38 mouse cellular contexts compared by ENCODE assay signal in the genomic region with DNA sequence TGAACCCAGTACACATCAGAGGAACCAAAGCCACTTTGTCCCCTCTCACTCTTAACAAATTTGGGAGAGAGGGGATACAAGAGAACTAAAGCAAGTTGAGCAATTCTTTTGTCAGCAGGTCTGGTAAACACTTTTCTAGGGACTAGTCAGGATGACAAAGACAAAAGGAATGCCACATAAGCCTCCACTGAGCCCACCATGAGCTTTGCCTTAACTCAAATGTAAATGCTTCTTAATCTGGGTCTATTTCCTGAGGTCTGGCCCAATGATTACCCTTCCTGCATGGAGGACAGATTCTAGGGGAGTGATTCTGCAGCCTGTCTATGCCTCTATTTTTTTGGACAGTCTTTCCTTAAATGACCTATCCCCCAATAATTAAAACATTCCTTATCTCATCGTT. TPM values are rescaled to one million over a fixed set of nuclear protein-coding genes. Genes with fewer than 3 reads are reported as not detected.
"Had no signal": no experiment of that assay in that cellular context is flagged by ENCODE, and none has a peak within 500 bp of the region (broad histone marks: within the 10 kb centered on the region; RNA-seq: fewer than 3 reads in every experiment).

No protein-coding gene starts in this region.

- DNase-seq: cerebellum, postnatal 10 days; cerebellum, postnatal 14 days; cerebellum, postnatal 25 days; cerebellum, postnatal 36 days; embryo, embryonic 11 days; forebrain, postnatal 0 days; gastrocnemius, adult 2 months; gastrocnemius, postnatal 10 days; gastrocnemius, postnatal 14 days; gastrocnemius, postnatal 25 days; gastrocnemius, postnatal 36 days; heart, adult 11 months; heart, adult 18-20 months; heart, adult 2 months had no signal

- H3K4me3 ChIP-seq: embryonic facial prominence, embryonic 10.5 days; embryonic facial prominence, embryonic 12.5 days; embryonic facial prominence, embryonic 13.5 days; embryonic facial prominence, embryonic 15.5 days; erythroblast, embryonic 14.5 days; forebrain, embryonic 10.5 days; forebrain, embryonic 12.5 days; forebrain, embryonic 13.5 days; forebrain, embryonic 15.5 days; gastrocnemius, adult 2 months; heart, adult 2 months; heart, embryonic 10.5 days had no signal

- H3K4me2 ChIP-seq: embryonic facial prominence, embryonic 12.5 days; embryonic facial prominence, embryonic 13.5 days; embryonic facial prominence, embryonic 15.5 days; forebrain, embryonic 12.5 days; forebrain, embryonic 13.5 days; forebrain, embryonic 15.5 days; heart, embryonic 11.5 days had no signal

- H3K27me3 ChIP-seq: embryonic facial prominence, embryonic 12.5 days; embryonic facial prominence, embryonic 13.5 days; embryonic facial prominence, embryonic 15.5 days; forebrain, embryonic 12.5 days; forebrain, embryonic 13.5 days; forebrain, embryonic 15.5 days had no signal

- H3K4me1 ChIP-seq: embryonic facial prominence, embryonic 10.5 days; embryonic facial prominence, embryonic 12.5 days; embryonic facial prominence, embryonic 13.5 days; embryonic facial prominence, embryonic 15.5 days; forebrain, embryonic 10.5 days; forebrain, embryonic 12.5 days; forebrain, embryonic 13.5 days; forebrain, embryonic 15.5 days; heart, embryonic 10.5 days had no signal

- H3K9ac ChIP-seq: embryonic facial prominence, embryonic 12.5 days; embryonic facial prominence, embryonic 13.5 days; embryonic facial prominence, embryonic 15.5 days; forebrain, embryonic 12.5 days; forebrain, embryonic 13.5 days; forebrain, embryonic 15.5 days; forebrain, postnatal 0 days had no signal

- ATAC-seq: forebrain, embryonic 13.5 days; forebrain, embryonic 15.5 days; forebrain, embryonic 16.5 days; forebrain, postnatal 0 days had no signal

- H3K27ac ChIP-seq: embryonic facial prominence, embryonic 10.5 days; embryonic facial prominence, embryonic 12.5 days; embryonic facial prominence, embryonic 13.5 days; embryonic facial prominence, embryonic 15.5 days; forebrain, embryonic 10.5 days; forebrain, embryonic 12.5 days; forebrain, embryonic 13.5 days; forebrain, embryonic 15.5 days; gastrocnemius, adult 2 months; heart, adult 2 months; heart, embryonic 10.5 days had no signal

- H3K36me3 ChIP-seq: embryonic facial prominence, embryonic 10.5 days; embryonic facial prominence, embryonic 12.5 days; embryonic facial prominence, embryonic 13.5 days; embryonic facial prominence, embryonic 15.5 days; forebrain, embryonic 10.5 days; forebrain, embryonic 12.5 days; forebrain, embryonic 15.5 days; heart, embryonic 10.5 days had no signal

- H3K9me3 ChIP-seq: embryonic facial prominence, embryonic 10.5 days; embryonic facial prominence, embryonic 12.5 days; forebrain, embryonic 12.5 days; forebrain, embryonic 15.5 days; heart, embryonic 10.5 days had no signal

RNA-seq across cellular contexts. Expression of a gene that starts 14.5 kb away (rescaled TPM):
- total RNA-seq: common myeloid progenitor, adult 5-6 weeks; forebrain, postnatal 0 days; gastrocnemius, adult 18-20 months; gastrocnemius, adult 2 months; gastrocnemius, adult 8-10 months; gastrocnemius, postnatal 10 days; gastrocnemius, postnatal 14 days; gastrocnemius, postnatal 25 days; gastrocnemius, postnatal 36 days; gastrocnemius, postnatal 4 days; granulocyte monocyte progenitor cell, adult 5-6 weeks; heart, adult 18-20 months; heart, adult 2 months; heart, adult 8-10 months had no signal
- polyA plus RNA-seq: cortical plate, adult 2 months; embryonic facial prominence, embryonic 10.5 days; embryonic facial prominence, embryonic 11.5 days; embryonic facial prominence, embryonic 12.5 days; embryonic facial prominence, embryonic 13.5 days; embryonic facial prominence, embryonic 14.5 days; embryonic facial prominence, embryonic 15.5 days; erythroblast, embryonic 14.5 days; forebrain, embryonic 10.5 days; forebrain, embryonic 11.5 days; forebrain, embryonic 12.5 days; forebrain, embryonic 13.5 days; forebrain, embryonic 15.5 days; forebrain, embryonic 16.5 days; forebrain, postnatal 0 days; frontal cortex, adult 2 months; gonadal fat pad, adult 2 months; heart, adult 2 months; heart, embryonic 10.5 days; heart, embryonic 11.5 days had no signal

RNA-seq across cellular contexts. Expression of a gene that starts 19.5 kb away (rescaled TPM):
- total RNA-seq: common myeloid progenitor, adult 5-6 weeks; gastrocnemius, adult 18-20 months; gastrocnemius, adult 2 months; gastrocnemius, adult 8-10 months; gastrocnemius, postnatal 10 days; gastrocnemius, postnatal 14 days; gastrocnemius, postnatal 25 days; gastrocnemius, postnatal 36 days; gastrocnemius, postnatal 4 days; granulocyte monocyte progenitor cell, adult 5-6 weeks; heart, adult 18-20 months; heart, adult 2 months; heart, adult 8-10 months had no signal
- polyA plus RNA-seq: cortical plate, adult 2 months; embryonic facial prominence, embryonic 10.5 days; embryonic facial prominence, embryonic 11.5 days; embryonic facial prominence, embryonic 12.5 days; embryonic facial prominence, embryonic 13.5 days; embryonic facial prominence, embryonic 14.5 days; embryonic facial prominence, embryonic 15.5 days; erythroblast, embryonic 14.5 days; forebrain, embryonic 10.5 days; forebrain, embryonic 11.5 days; forebrain, embryonic 12.5 days; forebrain, embryonic 13.5 days; forebrain, embryonic 15.5 days; frontal cortex, adult 2 months; gonadal fat pad, adult 2 months; heart, adult 2 months; heart, embryonic 10.5 days; heart, embryonic 11.5 days had no signal

RNA-seq across cellular contexts. Expression of a gene that starts 58.3 kb away (rescaled TPM):
- total RNA-seq: common myeloid progenitor, adult 5-6 weeks; forebrain, postnatal 0 days; gastrocnemius, adult 18-20 months; gastrocnemius, adult 2 months; gastrocnemius, adult 8-10 months; gastrocnemius, postnatal 10 days; gastrocnemius, postnatal 14 days; gastrocnemius, postnatal 25 days; gastrocnemius, postnatal 36 days; gastrocnemius, postnatal 4 days; granulocyte monocyte progenitor cell, adult 5-6 weeks; heart, adult 18-20 months; heart, adult 2 months; heart, adult 8-10 months had no signal
- polyA plus RNA-seq: cortical plate, adult 2 months; embryonic facial prominence, embryonic 10.5 days; embryonic facial prominence, embryonic 11.5 days; embryonic facial prominence, embryonic 12.5 days; embryonic facial prominence, embryonic 13.5 days; embryonic facial prominence, embryonic 14.5 days; embryonic facial prominence, embryonic 15.5 days; erythroblast, embryonic 14.5 days; forebrain, embryonic 10.5 days; forebrain, embryonic 11.5 days; forebrain, embryonic 12.5 days; forebrain, embryonic 13.5 days; forebrain, embryonic 15.5 days; forebrain, embryonic 16.5 days; forebrain, postnatal 0 days; frontal cortex, adult 2 months; gonadal fat pad, adult 2 months; heart, adult 2 months; heart, embryonic 10.5 days; heart, embryonic 11.5 days had no signal
